Mouse (Mus musculus): ENCODE data around the gene Acp1.

Gene Acp1

GRCm38 (mm10) chr12:30911261-30912047 is at the start of gene Acp1, which contains the start of gene Sh3yl1:
Gene Acp1, minus strand, starts transcription at chr12:30911589.
Gene Sh3yl1, plus strand, starts transcription at chr12:30911668.
- DNase-seq = peak; percentile 97

- no peak for DNase-seq
Measured at GRCm38 (mm10) chr12:30944197-30944596, 32.8 kb upstream of the Acp1 start.

GRCm38 (mm10) chr12:30943057-30943986 is 31.9 kb upstream of the Acp1 start:
- DNase-seq = no peak

- DNase-seq = no peak
Measured at GRCm38 (mm10) chr12:30936899-30937298, 25.5 kb upstream of the Acp1 start.

GRCm38 (mm10) chr12:30933299-30933698 is 21.9 kb upstream of the Acp1 start:
- DNase-seq = no peak

GRCm38 (mm10) chr12:30928182-30928581 is 16.8 kb upstream of the Acp1 start:
- no peak for DNase-seq

GRCm38 (mm10) chr12:30922401-30922800 is 11.0 kb upstream of the Acp1 start:
- DNase-seq = no peak

GRCm38 (mm10) chr12:30912840-30913239 is 1.5 kb upstream of the Acp1 start:
- no peak for DNase-seq

GRCm38 (mm10) chr12:30912048-30912381 is 626 bp upstream of the Acp1 start:
- peak; percentile 47 for DNase-seq

GRCm38 (mm10) chr12:30910860-30911259 is 529 bp downstream of the Acp1 start:
- no peak for DNase-seq

- DNase-seq = no peak
Measured at GRCm38 (mm10) chr12:30909881-30910280, 1.5 kb downstream of the Acp1 start.

- DNase-seq = no peak
Measured at GRCm38 (mm10) chr12:30908658-30909057, 2.7 kb downstream of the Acp1 start.

- DNase-seq = no peak
Measured at GRCm38 (mm10) chr12:30897039-30897438, 14.3 kb downstream of the Acp1 start.

- no peak for DNase-seq
Measured at GRCm38 (mm10) chr12:30891438-30891837, 20.0 kb downstream of the Acp1 start.

- peak; percentile 59 for DNase-seq
Measured at GRCm38 (mm10) chr12:30890067-30890466, 21.3 kb downstream of the Acp1 start.

- no peak for DNase-seq
Measured at GRCm38 (mm10) chr12:30888003-30888402, 23.4 kb downstream of the Acp1 start.

- DNase-seq = no peak
Measured at GRCm38 (mm10) chr12:30885891-30886290, 25.5 kb downstream of the Acp1 start.

GRCm38 (mm10) chr12:30884622-30885230 is 26.7 kb downstream of the Acp1 start:
- DNase-seq = no peak

- DNase-seq = peak; percentile 13
Measured at GRCm38 (mm10) chr12:30883986-30884621, 27.3 kb downstream of the Acp1 start, which contains the start of gene Alkal2. Gene Alkal2, plus strand, starts transcription at chr12:30884322.

GRCm38 (mm10) chr12:30883592-30883985 is 27.8 kb downstream of the Acp1 start:
- DNase-seq = no peak

- DNase-seq = no peak
Measured at GRCm38 (mm10) chr12:30879447-30879846, 31.9 kb downstream of the Acp1 start.

GRCm38 (mm10) chr12:30865781-30866180 is 45.6 kb downstream of the Acp1 start:
- no peak for DNase-seq

GRCm38 (mm10) chr12:30864347-30864746 is 47.0 kb downstream of the Acp1 start:
- DNase-seq = no peak
